Mouse (Mus musculus) kidney, adult 10 weeks (tissue): ENCODE results near the gene 7530416G11Rik. TPM values are rescaled to one million over a fixed set of nuclear protein-coding genes. Genes with fewer than 3 reads are reported as not detected.

ENCODE experiments used
- polyA plus RNA-seq: library from polyadenylated mRNA; stranded (reverse); fragments of 350-450 nt; fragmentation: Illumina TruSeq; extraction: RNeasy Lipid Tissue Mini Kit (QIAGEN cat#74804); gene quantifications from one replicate; pipeline ENCODE4 v1.2.3, GENCODE M21; 2014; ENCODE audit warnings: low read depth, low replicate concordance

Gene 7530416G11Rik
- polyA plus RNA-seq = not detected

GRCm38 (mm10) chr15:85503127-85503526 lies at the start of gene 7530416G11Rik:
7530416G11Rik (minus strand) TSS chr15:85503227.

Other genes starting within 250 kb of the 7530416G11Rik start
- gene Atxn10, start 167.0 kb downstream of the 7530416G11Rik start, polyA plus RNA-seq = 121 TPM
- gene Wnt7b, start 79.2 kb upstream of the 7530416G11Rik start, polyA plus RNA-seq = 0.53 TPM
- 19.4 TPM for gene Ppara, start 231.8 kb upstream of the 7530416G11Rik start, polyA plus RNA-seq